Mouse (Mus musculus) cerebellum, adult 11 months (tissue): Measurements from ENCODE around the gene Gm29644.
"Not testable (repeated sequence)": the region's sequence is repeated elsewhere in the genome, so short reads cannot be mapped to it uniquely, and the experiment has no call there.

Experiments used
- DNase-seq: peaks from one replicate; pipeline ENCODE4 v3.0.0; 2022

Gene Gm29644

DNA sequence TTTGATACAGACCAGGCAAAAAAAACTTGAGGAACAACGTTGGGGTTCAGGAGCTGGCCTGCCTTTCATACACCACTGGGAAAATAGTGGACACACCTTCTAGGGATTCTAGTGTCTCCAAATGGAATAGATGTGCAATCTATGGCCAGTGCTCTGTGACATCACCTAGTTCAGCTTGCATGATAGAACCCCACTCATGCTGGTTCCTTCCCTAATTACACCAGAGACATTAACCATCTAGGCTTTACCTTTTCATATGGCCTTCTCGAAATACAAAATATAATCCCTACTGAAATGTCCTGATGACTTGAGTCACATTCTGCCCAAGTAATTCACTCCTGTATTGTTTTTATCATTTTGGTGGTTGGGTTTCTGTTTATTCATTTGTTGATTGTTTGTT is at the start of gene Gm29644, which contains the start of gene Gm29423:
Gm29644 (minus strand) TSS at position 157 of the 400 bp plus-strand sequence.
Gm29423 (minus strand) TSS at position 101 of the 400 bp plus-strand sequence.
- DNase-seq, result not testable (repeated sequence)

DNA sequence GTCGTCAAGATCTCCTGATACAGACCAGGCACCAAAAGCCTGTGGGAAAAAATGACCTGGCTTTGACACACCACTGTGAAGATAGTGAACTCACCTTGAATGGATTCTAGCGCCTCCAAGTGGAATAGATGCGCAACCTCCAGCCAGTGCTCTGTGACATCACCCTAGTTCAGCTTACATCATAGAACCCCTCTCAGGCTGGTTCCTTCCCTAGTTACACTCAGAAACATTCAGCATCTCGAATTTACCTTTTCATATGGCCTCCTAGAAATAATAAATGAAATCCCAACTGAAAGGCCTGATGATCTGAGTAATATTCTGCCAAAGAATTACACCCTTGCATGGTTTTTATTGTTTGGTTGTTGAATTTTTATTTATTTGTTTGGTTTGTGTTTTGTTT is 29.6 kb downstream of the Gm29644 start, which contains the start of gene Gm21118:
Gm21118 (minus strand) TSS at position 101 of the 400 bp plus-strand sequence.
- not testable (repeated sequence) for DNase-seq
